Mouse (Mus musculus): ENCODE measurements at regions not wholly inside any gene's neighbourhood (a gene's known extent, or its start where the extent isn't known, plus 50 kb on each side); places are given as distances from the start of the nearest gene placed in this dataset.
A peak's percentile ranks its signal among the peaks of the same experiment; 100 is the strongest.

- no peaks in the 10 kb centered on the region for H3K27me3 ChIP-seq (ENCODE audit: control insufficient read depth, insufficient read depth, low read length)
- H3K27ac ChIP-seq (replicated peaks; ENCODE audit: low read depth, low read length), result no peak overlapping the region
- no peak for DNase-seq (ENCODE audit: low spot score)
- H3K4me3 ChIP-seq (replicated peaks; ENCODE audit: low read length), result no peak overlapping the region
- no peak for TF ChIP-seq POLR2A (IDR thresholded peaks at IDR 0.05; ENCODE audit: borderline replicate concordance, extremely low read depth, insufficient read depth, insufficient read length)
- 50% methylated on average over 1 of the region's 1 CpGs for WGBS
- no peak overlapping the region for H3K4me2 ChIP-seq (replicated peaks; ENCODE audit: low read depth, low read length, severe bottlenecking)
- ATAC-seq (ENCODE audit: low FRiP score, low read depth), result no peak
- H3K9ac ChIP-seq (ENCODE audit: low read depth, low read length, severe bottlenecking), result no peak overlapping the region
- H3K4me1 ChIP-seq (ENCODE audit: control insufficient read depth, insufficient read depth, low read length), result no peaks in the 10 kb centered on the region
- H3K36me3 ChIP-seq (ENCODE audit: control insufficient read depth, insufficient read depth, low read length), result no peaks in the 10 kb centered on the region
- H3K9me3 ChIP-seq (ENCODE audit: control insufficient read depth, low read length), result no peaks in the 10 kb centered on the region
Measured at GRCm38 (mm10) chr10:56708886-56709285, 331.8 kb downstream of the Gja1 start.

- TF ChIP-seq POLR2A (IDR thresholded peaks at IDR 0.05; ENCODE audit: borderline replicate concordance, extremely low read depth, insufficient read depth, insufficient read length), result no peak
- Histone ChIP-seq H3K27me3 (ENCODE audit: control insufficient read depth, insufficient read depth, low read length) (no peaks in the 10 kb centered on the region), H3K9ac (ENCODE audit: low read depth, low read length, severe bottlenecking) (no peak overlapping the region), H3K4me1 (ENCODE audit: control insufficient read depth, insufficient read depth, low read length) (no peaks in the 10 kb centered on the region), H3K4me3 (replicated peaks; ENCODE audit: low read length) (no peak overlapping the region), H3K4me2 (replicated peaks; ENCODE audit: low read depth, low read length, severe bottlenecking) (no peak overlapping the region), H3K36me3 (ENCODE audit: control insufficient read depth, insufficient read depth, low read length) (no peaks in the 10 kb centered on the region), H3K27ac (replicated peaks; ENCODE audit: low read depth, low read length) (no peak overlapping the region), H3K9me3 (ENCODE audit: control insufficient read depth, low read length) (no peaks in the 10 kb centered on the region)
- DNase-seq (ENCODE audit: low spot score), result no peak
- ATAC-seq (ENCODE audit: low FRiP score, low read depth), result no peak
- 66% methylated on average over 7 of the region's 7 CpGs for WGBS
Measured at GRCm38 (mm10) chr10:56712611-56713105, 335.5 kb downstream of the Gja1 start.

DNA sequence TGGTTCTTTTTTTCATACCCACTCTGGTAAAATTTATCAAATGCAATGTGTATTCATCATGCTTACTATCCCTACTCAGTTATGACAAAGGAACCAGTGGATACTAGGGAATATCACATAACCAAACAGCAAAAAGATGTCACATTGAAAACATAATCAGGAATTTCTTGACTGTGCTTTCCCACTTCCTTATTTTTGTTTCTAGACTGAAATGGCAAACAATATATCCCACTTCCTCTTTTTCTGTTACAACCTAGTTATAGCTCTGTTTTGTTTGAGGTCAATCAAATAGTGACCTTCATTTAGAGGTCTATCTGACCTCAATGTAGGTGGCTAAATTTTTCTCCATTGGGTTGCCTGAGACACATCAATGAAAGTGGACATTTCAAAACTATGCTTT is 359.9 kb downstream of the Gja1 start:
- no peak for TF ChIP-seq POLR2A (IDR thresholded peaks at IDR 0.05; ENCODE audit: borderline replicate concordance, extremely low read depth, insufficient read depth, insufficient read length)
- no peak overlapping the region for H3K4me2 ChIP-seq (replicated peaks; ENCODE audit: low read depth, low read length, severe bottlenecking)
- no peak for ATAC-seq (ENCODE audit: low FRiP score, low read depth)

DNA sequence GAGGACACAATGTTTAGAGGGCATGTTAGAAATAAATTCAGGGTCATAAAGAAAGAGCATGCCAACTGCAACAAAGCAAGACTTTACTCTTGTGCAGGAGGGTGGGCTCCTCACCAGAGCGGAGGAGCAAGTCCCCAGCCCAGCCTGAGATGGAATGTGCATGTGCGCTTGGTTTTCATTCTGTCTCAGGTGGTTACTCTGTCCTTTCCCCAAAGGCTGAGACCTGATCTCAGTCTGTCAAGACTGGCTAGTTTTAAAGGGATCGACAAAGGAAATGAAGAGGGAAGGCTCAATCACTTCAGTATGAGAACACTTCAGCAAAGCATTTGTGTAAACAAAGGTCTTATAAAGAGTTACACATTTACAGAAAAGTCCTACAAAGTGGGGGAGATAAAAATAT is 362.5 kb downstream of the Gja1 start:
- no peaks in the 10 kb centered on the region for H3K9me3 ChIP-seq (ENCODE audit: control insufficient read depth, low read length)
- no peak overlapping the region for H3K4me2 ChIP-seq (replicated peaks; ENCODE audit: low read depth, low read length, severe bottlenecking)
- no peak for TF ChIP-seq POLR2A (IDR thresholded peaks at IDR 0.05; ENCODE audit: borderline replicate concordance, extremely low read depth, insufficient read depth, insufficient read length)
- 69% methylated on average over 3 of the region's 3 CpGs for WGBS
- H3K36me3 ChIP-seq (ENCODE audit: control insufficient read depth, insufficient read depth, low read length), result no peaks in the 10 kb centered on the region
- no peaks in the 10 kb centered on the region for H3K27me3 ChIP-seq (ENCODE audit: control insufficient read depth, insufficient read depth, low read length)
- ATAC-seq (ENCODE audit: low FRiP score, low read depth), result no peak
- H3K27ac ChIP-seq (replicated peaks; ENCODE audit: low read depth, low read length), result no peak overlapping the region
- DNase-seq (ENCODE audit: low spot score), result no peak
- no peak overlapping the region for H3K4me3 ChIP-seq (replicated peaks; ENCODE audit: low read length)
- no peaks in the 10 kb centered on the region for H3K4me1 ChIP-seq (ENCODE audit: control insufficient read depth, insufficient read depth, low read length)
- H3K9ac ChIP-seq (ENCODE audit: low read depth, low read length, severe bottlenecking), result no peak overlapping the region

More for the DNA sequence above, 359.9 kb downstream of the Gja1 start:
- Histone ChIP-seq H3K36me3 (ENCODE audit: control insufficient read depth, insufficient read depth, low read length) (no peaks in the 10 kb centered on the region), H3K27me3 (ENCODE audit: control insufficient read depth, insufficient read depth, low read length) (no peaks in the 10 kb centered on the region), H3K27ac (replicated peaks; ENCODE audit: low read depth, low read length) (no peak overlapping the region), H3K9me3 (ENCODE audit: control insufficient read depth, low read length) (no peaks in the 10 kb centered on the region), H3K4me1 (ENCODE audit: control insufficient read depth, insufficient read depth, low read length) (no peaks in the 10 kb centered on the region), H3K9ac (ENCODE audit: low read depth, low read length, severe bottlenecking) (no peak overlapping the region), H3K4me3 (replicated peaks; ENCODE audit: low read length) (no peak overlapping the region)
- DNase-seq (ENCODE audit: low spot score), result no peak

- no peak for TF ChIP-seq POLR2A (IDR thresholded peaks at IDR 0.05; ENCODE audit: borderline replicate concordance, extremely low read depth, insufficient read depth, insufficient read length)
- Histone ChIP-seq H3K4me1 (ENCODE audit: control insufficient read depth, insufficient read depth, low read length) (no peaks in the 10 kb centered on the region), H3K9ac (ENCODE audit: low read depth, low read length, severe bottlenecking) (no peak overlapping the region), H3K4me2 (replicated peaks; ENCODE audit: low read depth, low read length, severe bottlenecking) (no peak overlapping the region), H3K27ac (replicated peaks; ENCODE audit: low read depth, low read length) (no peak overlapping the region), H3K9me3 (ENCODE audit: control insufficient read depth, low read length) (no peaks in the 10 kb centered on the region), H3K36me3 (ENCODE audit: control insufficient read depth, insufficient read depth, low read length) (no peaks in the 10 kb centered on the region), H3K4me3 (replicated peaks; ENCODE audit: low read length) (no peak overlapping the region), H3K27me3 (ENCODE audit: control insufficient read depth, insufficient read depth, low read length) (no peaks in the 10 kb centered on the region)
- peak; percentile 47; the same call in 1 of the 2 replicates for ATAC-seq (ENCODE audit: low FRiP score, low read depth)
- 36% methylated on average over 1 of the region's 2 CpGs for WGBS
- DNase-seq (ENCODE audit: low spot score), result peak; percentile 4
Measured at GRCm38 (mm10) chr10:56752134-56752533, 375.0 kb downstream of the Gja1 start.

DNA sequence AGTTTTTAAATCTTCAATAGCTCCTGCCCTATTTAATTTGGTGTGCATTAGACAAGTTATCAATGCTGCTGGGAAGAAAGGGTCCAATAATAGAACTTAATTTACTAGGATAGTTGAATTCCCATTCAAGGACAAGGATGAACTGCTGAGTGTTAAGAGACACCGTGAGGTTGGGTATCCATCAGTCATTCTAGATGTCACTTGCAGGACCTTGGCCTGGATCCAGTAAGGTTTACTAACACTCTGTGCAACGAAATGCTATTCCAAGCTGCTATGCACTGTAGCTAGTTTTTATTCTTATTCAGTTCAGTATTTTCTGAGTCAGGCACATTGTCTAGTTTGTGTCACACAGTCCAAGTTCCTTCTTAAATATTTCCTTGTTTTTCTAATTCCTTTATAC is 376.4 kb downstream of the Gja1 start:
- no peak overlapping the region for H3K27ac ChIP-seq (replicated peaks; ENCODE audit: low read depth, low read length)
- H3K9ac ChIP-seq (ENCODE audit: low read depth, low read length, severe bottlenecking), result no peak overlapping the region
- no peak overlapping the region for H3K4me2 ChIP-seq (replicated peaks; ENCODE audit: low read depth, low read length, severe bottlenecking)
- no peaks in the 10 kb centered on the region for H3K9me3 ChIP-seq (ENCODE audit: control insufficient read depth, low read length)
- TF ChIP-seq POLR2A (IDR thresholded peaks at IDR 0.05; ENCODE audit: borderline replicate concordance, extremely low read depth, insufficient read depth, insufficient read length), result no peak
- H3K4me3 ChIP-seq (replicated peaks; ENCODE audit: low read length), result no peak overlapping the region
- 64% methylated on average over 2 of the region's 2 CpGs for WGBS
- no peak for ATAC-seq (ENCODE audit: low FRiP score, low read depth)
- DNase-seq (ENCODE audit: low spot score), result no peak
- no peaks in the 10 kb centered on the region for H3K4me1 ChIP-seq (ENCODE audit: control insufficient read depth, insufficient read depth, low read length)
- no peaks in the 10 kb centered on the region for H3K27me3 ChIP-seq (ENCODE audit: control insufficient read depth, insufficient read depth, low read length)
- no peaks in the 10 kb centered on the region for H3K36me3 ChIP-seq (ENCODE audit: control insufficient read depth, insufficient read depth, low read length)
